Mouse (Mus musculus) Patski (cell line): ENCODE results near the gene Tulp1. TPM values are rescaled to one million over a fixed set of nuclear protein-coding genes. Genes with fewer than 3 reads are reported as not detected.
A peak's percentile ranks its signal among the peaks of the same experiment; 100 is the strongest.
"Not testable (repeated sequence)": the region's sequence is repeated elsewhere in the genome, so short reads cannot be mapped to it uniquely, and the experiment has no call there.

Experiments
- ATAC-seq: fragments of 100-300 bp; one replicate; pipeline ENCODE4 v1.8.0; 2021
- CTCF ChIA-PET: fragments of 350-600 bp; sonication (Branson Sonifier 250); formaldehyde crosslinking; loops from one replicate; lab custom pipeline; 2022; ENCODE audit warnings: inconsistent platforms; lab: Charles Lee
- POLR2A ChIA-PET: fragments of 350-600 bp; sonication (Branson Sonifier 250); formaldehyde crosslinking; loops from one replicate; lab custom pipeline; 2022; ENCODE audit warnings: antibody characterized with exemption, inconsistent platforms; lab: Charles Lee
- DNase-seq: peaks from one replicate; pipeline ENCODE4 v3.0.0-alpha.2; 2011; ENCODE audit warnings: low read depth, low spot score
- H3K27me3 ChIP-seq: fragments of 371-371 bp; one replicate; pipeline ENCODE4 v1.5.1; 2021
- CTCF ChIP-seq: fragments of 100-300 bp; IDR thresholded peaks from one replicate; pipeline ENCODE4 v1.5.1; 2021
- in situ Hi-C: fragments of 300-500 bp; cut with MboI; formaldehyde crosslinking; loops from 3 replicates; pipeline ENCODE4 v1.11.1; 2018; ENCODE audit warnings: low pct_unique_long_range_greater_than_20kb, mixed read lengths
- polyA plus RNA-seq: library from polyadenylated mRNA; unstranded; gene quantifications from one replicate; pipeline ENCODE4 v1.2.3, GENCODE M21; 2021

Gene Tulp1
- polyA plus RNA-seq, 1 experiment from 2014 or later: not detected

- no peak for ATAC-seq
- H3K27me3 ChIP-seq: no peaks in the 10 kb centered on the region
- in situ Hi-C loops: no loop called here
- POLR2A ChIA-PET: interaction anchor here (0.8 to 3.9 kb wide), 7 partner anchors 9 to 105 kb away, joined by 3 to 45 read pairs (median 7); partner anchors contain the start of gene Tead3
- CTCF ChIA-PET: interaction anchor here (1.5 to 2.1 kb wide), 4 partner anchors 12 to 104 kb away, joined by 4 to 10 read pairs (median 6); no protein-coding TSS in a partner anchor
- TF ChIP-seq CTCF: no peak
- DNase-seq: no peak
These were observed 34.8 kb downstream of the Tulp1 start for GRCm38 (mm10) chr17:28330232-28330546.

GRCm38 (mm10) chr17:28329503-28330231 lies 35.4 kb downstream of the Tulp1 start:
- ChIA-PET CTCF (interaction anchor here (1.5 to 2.1 kb wide), 4 partner anchors 13 to 38 kb away, joined by 4 to 8 read pairs (median 4); no protein-coding TSS in a partner anchor), POLR2A (interaction anchor here (0.8 to 3.9 kb wide), 7 partner anchors 8 to 20 kb away, joined by 3 to 45 read pairs (median 4); partner anchors contain the start of gene Tead3)
- DNase-seq: no peak
- TF ChIP-seq CTCF: no peak
- ATAC-seq: no peak
- H3K27me3 ChIP-seq: no peaks in the 10 kb centered on the region
- in situ Hi-C loops: no loop called here

- no peaks in the 10 kb centered on the region for H3K27me3 ChIP-seq
- DNase-seq (no peak), ATAC-seq (no peak)
- ChIA-PET CTCF (interaction anchor here (1.5 to 2.1 kb wide), 2 partner anchors 14 to 39 kb away, joined by 4 to 8 read pairs; no protein-coding TSS in a partner anchor), POLR2A (interaction anchor here (0.8 to 3.9 kb wide), 6 partner anchors 9 to 21 kb away, joined by 3 to 45 read pairs (median 4); partner anchors contain the start of gene Tead3)
- no peak for TF ChIP-seq CTCF
- in situ Hi-C loops: no loop called here
These were observed 36.1 kb downstream of the Tulp1 start for GRCm38 (mm10) chr17:28328946-28329345.

DNA sequence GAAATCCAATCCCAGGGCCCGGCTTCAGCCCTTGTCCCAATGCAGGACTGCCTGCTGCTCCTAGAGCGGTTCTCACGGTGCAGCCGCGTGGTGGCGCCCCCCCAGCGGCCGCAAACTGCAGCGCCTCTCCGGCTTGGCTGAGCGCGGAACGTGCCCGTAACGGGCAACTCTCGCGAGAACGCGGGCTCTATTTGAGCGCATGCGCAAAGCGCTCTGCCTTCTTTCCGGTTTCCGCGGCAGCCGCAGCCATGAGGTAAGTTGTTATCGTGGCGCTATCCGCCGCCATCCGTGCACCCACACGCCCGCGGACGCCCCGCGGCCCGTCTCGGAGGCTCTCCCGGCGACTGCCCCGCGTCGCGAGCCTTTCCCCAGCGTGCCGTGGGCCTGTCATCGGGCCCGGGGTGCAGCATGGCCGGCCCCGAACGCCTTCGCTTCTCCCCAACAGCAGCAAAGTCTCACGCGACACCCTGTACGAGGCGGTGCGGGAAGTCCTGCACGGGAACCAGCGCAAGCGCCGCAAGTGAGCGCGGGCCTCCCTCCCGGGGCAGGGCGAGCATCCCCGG lies 36.6 kb downstream of the Tulp1 start, which contains the start of gene Rpl10a:
TSS of gene Rpl10a (plus strand) at position 106 of the 563 bp plus-strand sequence.
- ATAC-seq (peak; percentile 55), DNase-seq (peak; percentile 79)
- POLR2A ChIA-PET: interaction anchor here (0.7 to 3.9 kb wide), 8 partner anchors 9 to 44 kb away, joined by 3 to 45 read pairs (median 4); partner anchors contain the start of gene Tead3
- no peak for TF ChIP-seq CTCF
- H3K27me3 ChIP-seq: no peaks in the 10 kb centered on the region
- in situ Hi-C loops: no loop called here
- CTCF ChIA-PET: interaction anchor here (1.5 to 2.1 kb wide), 2 partner anchors 14 to 40 kb away, joined by 4 to 8 read pairs; no protein-coding TSS in a partner anchor

GRCm38 (mm10) chr17:28327673-28328325 lies 37.2 kb downstream of the Tulp1 start:
- in situ Hi-C loops: no loop called here

DNA sequence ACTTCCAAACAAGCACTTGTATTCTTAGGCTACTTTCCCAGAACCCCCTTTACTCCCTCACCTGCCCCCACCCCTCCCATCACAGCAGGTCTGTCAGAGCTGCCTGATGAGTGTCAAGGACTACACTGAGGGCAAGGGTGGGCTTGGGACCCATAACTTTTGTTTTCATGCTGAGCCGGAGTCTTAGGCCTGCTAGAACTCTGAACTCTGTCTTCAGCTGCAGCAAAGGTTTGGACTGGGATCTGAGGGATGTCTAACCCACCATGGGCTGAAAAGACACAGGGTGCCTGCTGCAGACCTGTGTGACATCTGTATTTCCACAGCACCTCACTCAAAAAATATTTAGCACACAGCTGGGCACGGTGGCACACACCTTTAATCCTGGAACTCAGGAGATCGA lies 38.1 kb downstream of the Tulp1 start:
- POLR2A ChIA-PET: interaction anchor here (0.7 to 1.0 kb wide), 4 partner anchors 10 to 950 kb away, joined by 3 to 5 read pairs (median 3); no protein-coding TSS in a partner anchor
- no peak for TF ChIP-seq CTCF
- in situ Hi-C loops: no loop called here
- CTCF ChIA-PET: interaction anchor here (0.8 to 1.0 kb wide), 3 partner anchors 11 to 58 kb away, joined by 3 to 4 read pairs (median 3); partner anchors contain the start of gene Fance
- DNase-seq (no peak), ATAC-seq (no peak)
- no peaks in the 10 kb centered on the region for H3K27me3 ChIP-seq

More at GRCm38 (mm10) chr17:28327673-28328325, 37.2 kb downstream of the Tulp1 start:
- CTCF ChIA-PET: interaction anchor here (0.8 to 1.5 kb wide), 4 partner anchors 11 to 57 kb away, joined by 3 to 4 read pairs (median 4); partner anchors contain the start of gene Fance
- no peak for TF ChIP-seq CTCF
- peak; percentile 80 for DNase-seq
- peak; percentile 55 for ATAC-seq
- POLR2A ChIA-PET: interaction anchor here (0.6 to 2.2 kb wide), 5 partner anchors 11 to 45 kb away, joined by 3 to 8 read pairs (median 5); no protein-coding TSS in a partner anchor
- H3K27me3 ChIP-seq: no peaks in the 10 kb centered on the region

DNA sequence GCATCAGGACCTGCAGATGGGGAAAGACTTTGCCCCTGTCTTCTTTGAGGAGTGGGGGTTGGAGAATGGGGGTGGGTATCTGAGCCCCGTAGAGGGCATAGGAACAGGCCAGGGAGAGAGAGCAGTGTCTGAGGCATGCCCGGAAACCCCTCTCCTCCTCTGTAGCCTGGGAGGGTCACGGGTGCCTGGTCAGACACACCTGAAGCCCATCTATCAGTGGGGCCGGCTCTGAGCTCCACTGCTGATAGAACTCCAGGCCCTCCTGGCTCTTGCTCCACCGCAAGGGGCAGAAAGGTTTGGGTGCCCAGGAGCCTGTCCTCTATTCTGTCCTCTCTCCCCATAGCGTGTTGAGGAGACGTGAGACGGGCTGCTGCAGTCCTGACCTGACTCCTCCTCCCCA lies 39.3 kb downstream of the Tulp1 start:
- ATAC-seq: no peak
- ChIA-PET CTCF (no interaction called here), POLR2A (no interaction called here)
- H3K27me3 ChIP-seq: no peaks in the 10 kb centered on the region
- TF ChIP-seq CTCF: no peak
- in situ Hi-C loops: no loop called here
- no peak for DNase-seq

DNA sequence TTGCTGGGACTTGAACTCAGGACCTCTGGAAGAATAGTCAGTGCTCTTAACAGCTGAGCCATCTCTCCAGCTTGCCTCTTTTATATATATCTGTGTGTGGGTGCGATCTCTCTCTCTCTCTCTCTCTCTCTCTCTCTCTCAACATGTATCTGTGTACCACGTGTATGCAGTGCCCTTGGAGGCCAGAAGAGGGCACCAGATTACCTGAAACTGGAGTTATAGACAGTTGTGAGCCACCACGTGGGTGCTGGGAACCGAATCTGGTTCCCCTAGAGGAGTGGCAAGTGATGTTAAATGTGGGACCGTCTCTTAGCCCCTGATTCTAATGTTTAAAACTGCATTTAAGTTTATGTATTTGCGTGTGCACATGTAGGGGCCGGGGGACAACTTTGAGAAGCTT lies 40.6 kb downstream of the Tulp1 start:
- ChIA-PET CTCF (interaction anchor here (2.2 kb wide), 1 partner anchor 98 kb away, joined by 11 read pairs; no protein-coding TSS in a partner anchor), POLR2A (interaction anchor here (1.2 kb wide), 1 partner anchor 11 kb away, joined by 3 read pairs; the partner anchor contains the start of gene Fance)
- DNase-seq, H3K27me3 ChIP-seq, ATAC-seq, in situ Hi-C loops: not testable (repeated sequence)

- POLR2A ChIA-PET: interaction anchor here (1.0 to 1.2 kb wide), 2 partner anchors 10 kb away, joined by 3 to 5 read pairs; partner anchors contain the start of gene Fance
- no peak for ATAC-seq
- no peak for DNase-seq
- no peak for TF ChIP-seq CTCF
- CTCF ChIA-PET: interaction anchor here (2.2 kb wide), 1 partner anchor 98 kb away, joined by 11 read pairs; no protein-coding TSS in a partner anchor
- no peaks in the 10 kb centered on the region for H3K27me3 ChIP-seq
- in situ Hi-C loops: no loop called here
These were observed 41.2 kb downstream of the Tulp1 start for GRCm38 (mm10) chr17:28323786-28324185.

- H3K27me3 ChIP-seq: no peaks in the 10 kb centered on the region
- ATAC-seq (no peak), DNase-seq (no peak)
- in situ Hi-C loops: no loop called here
- TF ChIP-seq CTCF: no peak
- ChIA-PET CTCF (interaction anchor here (2.5 kb wide), 1 partner anchor 96 kb away, joined by 6 read pairs; no protein-coding TSS in a partner anchor), POLR2A (interaction anchor here (1.5 kb wide), 1 partner anchor 10 kb away, joined by 13 read pairs; no protein-coding TSS in a partner anchor)
These were observed 43.3 kb downstream of the Tulp1 start for GRCm38 (mm10) chr17:28321700-28322099.
